Mouse (Mus musculus): ENCODE measurements around the gene Hdac8. TPM values are rescaled to one million over a fixed set of nuclear protein-coding genes. Genes with fewer than 3 reads are reported as not detected.

The Hdac8 gene
- total RNA-seq, 2 experiments from 2014 or later: 4.7 to 5.1 TPM

DNA sequence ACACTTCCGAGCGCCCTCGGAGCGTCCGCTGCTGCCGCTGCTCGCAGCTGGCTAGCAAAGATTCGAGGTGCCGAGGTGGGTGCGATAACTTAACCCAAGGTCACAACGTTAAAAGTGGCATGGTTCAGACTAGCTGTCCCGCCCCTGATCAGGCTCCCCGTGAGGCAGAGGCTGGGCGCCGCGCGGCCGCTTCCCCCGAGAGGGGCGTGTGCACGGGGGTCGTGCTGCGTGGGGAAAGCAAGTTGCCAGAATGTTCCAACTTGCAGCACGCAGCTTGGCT lies 254.3 kb downstream of the Hdac8 start:
- DNase-seq: no peak
- intact Hi-C loops (cut with DNase I): loop anchor here (5.0 kb wide), 2 partner anchors 56 to 226 kb away; no protein-coding TSS in a partner anchor

DNA sequence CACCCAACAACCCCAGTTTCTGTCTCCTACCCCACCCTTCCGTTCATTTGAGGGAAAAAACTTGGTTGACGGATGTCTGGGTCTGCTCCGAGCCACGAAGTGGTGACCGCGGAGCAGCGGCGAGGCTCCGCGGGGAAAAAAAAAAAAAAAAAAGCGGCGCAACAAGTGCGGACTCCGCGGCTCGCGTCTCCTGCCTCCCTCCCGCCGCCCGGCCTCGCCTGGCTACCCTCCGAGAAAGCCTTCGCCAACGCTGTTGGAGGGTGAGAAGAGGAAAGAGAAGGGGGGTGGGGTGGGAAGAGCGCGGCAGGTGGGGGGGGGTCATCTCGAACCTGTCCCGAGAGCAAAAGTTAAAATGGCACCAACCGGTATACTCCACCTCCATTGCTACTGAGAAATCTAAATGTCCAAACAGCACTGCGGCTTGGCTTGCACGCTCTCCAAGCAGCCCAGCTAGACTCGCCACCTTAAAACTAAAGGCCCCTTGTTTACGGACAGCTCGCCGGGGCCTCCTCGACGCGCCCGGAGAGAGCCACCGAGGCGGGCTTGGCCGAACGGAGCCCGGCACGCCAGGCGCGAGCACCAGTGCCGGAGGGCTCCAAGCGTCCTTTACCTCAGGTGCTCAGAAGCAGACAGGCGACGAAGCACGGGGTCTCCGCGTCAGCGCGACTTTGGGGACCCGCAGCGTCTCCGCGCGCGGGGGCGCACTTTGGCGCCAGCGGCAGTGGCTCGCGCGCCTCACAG lies 254.8 kb downstream of the Hdac8 start:
- intact Hi-C loops (cut with DNase I): loop anchor here (5.0 kb wide), 2 partner anchors 57 to 227 kb away; no protein-coding TSS in a partner anchor
- peak; percentile 10 for DNase-seq

DNA sequence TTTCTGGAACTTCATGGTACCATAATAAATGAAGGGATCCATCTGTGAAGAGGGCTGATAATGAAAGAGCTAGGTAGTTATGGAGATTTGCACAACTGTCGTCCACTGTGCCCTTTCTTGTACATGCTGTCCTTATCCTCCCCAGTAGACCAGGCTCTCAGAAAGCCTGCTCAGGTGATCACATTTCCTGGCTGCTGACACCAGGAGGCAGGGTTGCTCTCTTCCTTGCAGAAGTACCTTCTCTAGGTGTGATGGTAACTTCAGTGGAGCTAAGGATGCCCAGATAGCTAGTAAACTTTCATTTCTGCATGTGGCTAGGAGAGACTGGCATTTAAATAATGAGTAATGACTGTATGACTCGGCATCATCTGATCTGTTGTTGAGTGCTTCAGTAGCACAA lies 260.8 kb downstream of the Hdac8 start:
- intact Hi-C loops (cut with DNase I): no loop called here
- no peak for DNase-seq

Small RNA genes lying within 50 kb of the gene (microRNA-seq; reads per million reads assigned to microRNA genes)
- gene Gm26318: 0 reads per million in 2 experiments

Other genes with a start within 250 kb of the Hdac8 start
- gene Phka1, start 138.9 kb upstream of the Hdac8 start, total RNA-seq (2021): 10 to 100 TPM; 24.4 to 29.4 TPM
- not detected for gene Gm3880, start 181.6 kb upstream of the Hdac8 start, total RNA-seq (2021)
- not detected for gene Gm9112, start 202.3 kb upstream of the Hdac8 start, total RNA-seq (2021)
- not detected for gene Dmrtc1b, start 202.5 kb upstream of the Hdac8 start, total RNA-seq (2021)